Mouse (Mus musculus) limb, embryonic 13.5 days (tissue): Measurements from ENCODE around the gene Pla1a. TPM values are rescaled to one million over a fixed set of nuclear protein-coding genes. Genes with fewer than 3 reads are reported as not detected.

ENCODE experiments used
- polyA plus RNA-seq: library from polyadenylated mRNA; unstranded; fragments of >200 nt; fragmentation: Nextera tagmentation; extraction: Ambion mirVana; gene quantifications from 2 replicates; pipeline ENCODE4 v1.2.1, GENCODE M21; 2015

Pla1a gene
- polyA plus RNA-seq, 1 experiment from 2014 or later, result 0.31 TPM

Other genes with a start within 250 kb of the Pla1a start
- gene Nr1i2, start 138.3 kb downstream of the Pla1a start, polyA plus RNA-seq, result not detected in 2 replicates
- gene Maats1, start 91.0 kb downstream of the Pla1a start, polyA plus RNA-seq, result 0.08 and 0.10 TPM in 2 replicates
- 98.8 and 106 TPM in 2 replicates for gene Cox17, start 86.2 kb downstream of the Pla1a start, polyA plus RNA-seq
- gene Gm21987, start 86.1 kb downstream of the Pla1a start, polyA plus RNA-seq, result not detected in 2 replicates
- 3.3 and 3.5 TPM in 2 replicates for gene Popdc2, start 70.9 kb downstream of the Pla1a start, polyA plus RNA-seq
- gene Adprh, start 19.6 kb upstream of the Pla1a start, polyA plus RNA-seq, result 128 and 137 TPM in 2 replicates
- 0.19 and 0.47 TPM in 2 replicates for gene Cd80, start 22.4 kb upstream of the Pla1a start, polyA plus RNA-seq
- 28.4 and 30.8 TPM in 2 replicates for gene Timmdc1, start 89.5 kb upstream of the Pla1a start, polyA plus RNA-seq
- 78.7 and 79.7 TPM in 2 replicates for gene Poglut1, start 117.1 kb upstream of the Pla1a start, polyA plus RNA-seq
- gene Tmem39a, start 125.6 kb upstream of the Pla1a start, polyA plus RNA-seq, result 151 and 160 TPM in 2 replicates